Mouse (Mus musculus) midbrain, postnatal 0 days (tissue): ENCODE measurements around the gene Taf1c. TPM values are rescaled to one million over a fixed set of nuclear protein-coding genes. Genes with fewer than 3 reads are reported as not detected.

ENCODE experiments used
- ATAC-seq: fragments of 200-750 bp; cut with Nextera tagmentation; 2 replicates; pipeline ENCODE4 v1.8.0; 2017; ENCODE audit warnings: moderate number of reproducible peaks, mild to moderate bottlenecking, moderate TSS enrichment, moderate library complexity; ENCODE audit not compliant: low FRiP score
- DNase-seq: peaks from one replicate; pipeline ENCODE4 v3.0.0-alpha.2; 2015; ENCODE audit warnings: low spot score
- H3K27ac ChIP-seq: fragments of 300-500 bp; sonication (generic); 2 replicates; pipeline ENCODE4 v1.5.1; 2014; ENCODE audit warnings: low read depth, mild to moderate bottlenecking, low read length, mixed read lengths
- H3K27me3 ChIP-seq: fragments of 300-500 bp; sonication (generic); 2 replicates; pipeline ENCODE4 v1.6.1; 2014; ENCODE audit warnings: low read length, control low read depth, mixed read lengths; ENCODE audit not compliant: insufficient read depth
- H3K36me3 ChIP-seq: fragments of 300-500 bp; sonication (generic); 2 replicates; pipeline ENCODE4 v1.6.1; 2014; ENCODE audit warnings: low read length, control low read depth, mixed read lengths; ENCODE audit not compliant: insufficient read depth
- H3K4me1 ChIP-seq: fragments of 300-500 bp; sonication (generic); 2 replicates; pipeline ENCODE4 v1.6.1; 2014; ENCODE audit warnings: mild to moderate bottlenecking, control low read depth, antibody characterized with exemption, low read length, mixed read lengths; ENCODE audit not compliant: insufficient read depth
- H3K4me2 ChIP-seq: fragments of 300-500 bp; sonication (generic); 2 replicates; pipeline ENCODE4 v1.6.1; 2014; ENCODE audit warnings: low read depth, mild to moderate bottlenecking, low read length, mixed read lengths; ENCODE audit not compliant: poor library complexity, severe bottlenecking
- H3K4me3 ChIP-seq: fragments of 300-500 bp; sonication (generic); 2 replicates; pipeline ENCODE4 v1.5.1; 2014; ENCODE audit warnings: low read depth, mild to moderate bottlenecking, low read length, moderate library complexity
- H3K9ac ChIP-seq: fragments of 300-500 bp; sonication (generic); replicated peaks from 2 replicates; pipeline ENCODE4 v1.6.1; 2014; ENCODE audit warnings: mild to moderate bottlenecking, low read length, moderate library complexity, mixed read lengths; ENCODE audit not compliant: poor library complexity, severe bottlenecking
- H3K9me3 ChIP-seq: fragments of 300-500 bp; sonication (generic); 2 replicates; pipeline ENCODE4 v1.6.1; 2016; ENCODE audit warnings: low read length, control low read depth
- CTCF ChIP-seq: IDR thresholded peaks from 2 replicates; pipeline ENCODE4 v1.5.1; 2016; ENCODE audit warnings: antibody characterized with exemption, mild to moderate bottlenecking
- WGBS: fragments of 180-500 bp; shearing (Covaris S2); extraction: QIAGEN DNeasy Blood & Tissue Kit; methylation state at CpG from one replicate; pipeline ENCODE4 v1.1.7; 2014; 5-methylcytosine and 5-hydroxymethylcytosine counted together
- polyA plus RNA-seq: library from polyadenylated mRNA; unstranded; fragments of >200 nt; fragmentation: Nextera tagmentation; extraction: Ambion mirVana; gene quantifications from 2 replicates; pipeline ENCODE4 v1.2.1, GENCODE M21; 2015
- total RNA-seq: library from RNA; depleted of rRNA; stranded (reverse); fragments of >200 nt; gene quantifications from 2 replicates; pipeline ENCODE4 v1.2.3, GENCODE M21; 2014

Gene Taf1c
- total and polyA plus RNA-seq, 2 experiments from 2014 or later = 9.6 to 22.5 TPM

DNA sequence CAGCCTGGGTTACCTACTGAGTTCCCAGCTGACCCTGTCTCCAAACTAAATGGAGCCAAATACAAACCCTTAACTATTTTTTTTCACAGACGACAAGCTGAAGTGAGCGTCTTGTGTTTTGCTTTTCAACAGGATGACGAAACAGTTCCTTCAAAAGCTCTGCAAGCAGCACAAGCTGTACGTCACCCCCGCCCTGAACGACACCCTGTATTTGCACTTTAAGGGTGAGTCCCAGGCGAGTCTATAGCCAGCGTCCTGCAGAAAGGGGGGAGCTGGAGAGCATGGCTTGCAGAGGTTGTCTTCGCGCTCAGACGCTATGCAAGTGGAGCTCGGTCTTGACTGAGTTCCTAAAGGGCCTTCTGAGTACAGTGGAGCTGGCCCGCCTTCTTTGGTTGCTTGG is 25.9 kb downstream of the Taf1c start:
- no peak overlapping the region for H3K27ac ChIP-seq
- no peak for ATAC-seq
- DNase-seq = no peak
- no peak overlapping the region for H3K4me3 ChIP-seq
- WGBS = 44% methylated on average over 13 of the region's 13 CpGs
- no peaks in the 10 kb centered on the region for H3K4me1 ChIP-seq
- no peaks in the 10 kb centered on the region for H3K27me3 ChIP-seq
- H3K36me3 ChIP-seq = no peaks in the 10 kb centered on the region
- H3K9me3 ChIP-seq = no peaks in the 10 kb centered on the region
- no peak overlapping the region for H3K4me2 ChIP-seq
- TF ChIP-seq CTCF = no peak
- no peak overlapping the region for H3K9ac ChIP-seq

GRCm38 (mm10) chr8:119575366-119575726 is 29.7 kb downstream of the Taf1c start:
- no peaks in the 10 kb centered on the region for H3K9me3 ChIP-seq
- peak overlapping the region; percentile 83; the same call in 1 of the 2 replicates for H3K27ac ChIP-seq
- H3K4me3 ChIP-seq = peak overlapping the region; percentile 92
- TF ChIP-seq CTCF = no peak
- H3K9ac ChIP-seq = peak overlapping the region; percentile 84; the same call in 1 of the 2 replicates
- 3% methylated on average over 8 of the region's 16 CpGs for WGBS
- H3K4me1 ChIP-seq = peaks cover 10% of the 10 kb centered on the region; the same call in 1 of the 2 replicates
- DNase-seq (no peak), ATAC-seq (peak; percentile 21; the same call in 1 of the 2 replicates)
- H3K36me3 ChIP-seq = 0 out of 2 replicates have a peak, but pooled peaks cover 4% of the 10 kb centered on the region
- H3K27me3 ChIP-seq = no peaks in the 10 kb centered on the region
- H3K4me2 ChIP-seq = peak overlapping the region; percentile 84

DNA sequence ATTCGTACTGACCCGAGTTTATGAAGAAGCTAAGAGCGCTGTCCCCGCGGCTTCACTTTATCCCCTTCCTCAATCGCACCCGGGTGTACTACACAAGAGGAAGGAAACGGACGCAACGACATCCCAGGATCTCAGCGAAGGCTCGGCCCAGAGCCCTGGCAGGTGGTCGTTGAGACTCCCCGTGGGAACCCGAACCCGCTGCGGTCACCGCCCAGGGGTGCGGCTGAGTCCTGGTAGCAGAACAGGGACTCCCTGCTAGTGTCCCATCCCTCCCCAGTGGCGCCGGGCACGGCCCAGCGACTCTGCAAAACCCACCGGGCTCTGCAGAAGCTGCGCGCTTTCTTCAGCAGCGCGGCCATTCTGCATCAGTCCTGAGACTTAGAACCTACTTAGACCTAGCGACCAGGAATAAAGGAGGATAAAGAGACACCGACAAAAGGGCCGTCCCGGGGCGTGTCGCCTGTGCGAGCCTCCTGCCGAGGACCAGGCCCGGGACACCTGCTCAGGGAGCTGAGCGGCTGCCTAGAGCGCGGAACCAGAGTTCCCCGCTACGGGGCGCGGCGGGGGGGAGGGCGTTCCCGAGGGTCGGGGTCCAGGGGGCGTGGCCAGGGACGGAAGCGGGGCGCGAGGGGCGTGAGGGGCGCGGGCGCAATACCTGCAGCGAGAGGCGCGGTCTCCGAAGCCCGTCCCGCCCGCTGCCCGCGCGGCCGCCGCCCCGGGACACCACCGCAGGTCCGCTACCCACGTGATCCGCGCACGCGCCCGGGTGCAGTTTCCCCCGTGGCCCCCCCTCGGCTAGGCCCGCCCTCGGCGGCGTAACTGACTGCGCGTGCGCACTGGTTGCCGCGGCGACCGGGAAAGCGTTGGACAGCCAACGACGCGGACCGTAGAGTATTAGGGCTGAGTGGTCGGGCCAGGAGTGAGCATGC is 30.3 kb downstream of the Taf1c start, which contains the start of the genes Hsdl1 and Dnaaf1:
Gene Hsdl1, minus strand, starts transcription at position 747 of the 929 bp plus-strand sequence.
Gene Dnaaf1, plus strand, starts transcription at position 799 of the 929 bp plus-strand sequence.
- Histone ChIP-seq H3K4me3 (peak within 1 kb of the TSS; percentile 92), H3K4me1 (peaks cover 10% of the 10 kb centered on the region; the same call in 1 of the 2 replicates), H3K4me2 (peak within 1 kb of the TSS; percentile 84), H3K36me3 (0 out of 2 replicates have a peak, but pooled peaks cover 4% of the 10 kb centered on the region), H3K27me3 (no peaks in the 10 kb centered on the region), H3K9me3 (no peaks in the 10 kb centered on the region), H3K9ac (peak within 1 kb of the TSS; percentile 84), H3K27ac (peak within 1 kb of the TSS; percentile 83)
- under 1% methylated on average over 93 of the region's 97 CpGs for WGBS
- DNase-seq = peak; percentile 91
- TF ChIP-seq CTCF = peak; percentile 42
- peak; percentile 81 for ATAC-seq

DNA sequence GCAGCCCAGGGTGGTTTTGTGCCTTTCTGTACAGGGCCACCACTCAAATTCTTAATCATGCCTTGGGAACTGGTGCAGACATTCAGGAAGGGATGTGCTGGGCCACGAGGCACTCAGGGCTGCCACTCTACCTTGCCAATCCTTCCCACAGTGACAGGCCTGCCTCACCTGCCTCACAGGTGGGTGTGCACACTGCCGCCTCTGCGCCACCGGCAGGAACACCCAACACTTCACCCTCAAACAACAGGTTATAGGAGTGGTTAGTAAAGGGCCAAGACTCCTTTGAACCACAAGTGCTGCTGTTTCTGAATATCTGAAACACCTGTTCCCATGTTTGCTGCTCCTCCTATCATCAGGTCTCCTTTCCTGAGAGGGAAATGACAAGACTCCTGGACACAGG is 32.6 kb downstream of the Taf1c start:
- ATAC-seq (no peak), DNase-seq (no peak)
- H3K9ac ChIP-seq = no peak overlapping the region
- no peak overlapping the region for H3K27ac ChIP-seq
- no peak for TF ChIP-seq CTCF
- peaks cover 10% of the 10 kb centered on the region; the same call in 1 of the 2 replicates for H3K4me1 ChIP-seq
- no peak overlapping the region for H3K4me3 ChIP-seq
- no peak overlapping the region for H3K4me2 ChIP-seq
- H3K36me3 ChIP-seq = peaks cover 11% of the 10 kb centered on the region; the same call in 1 of the 2 replicates
- H3K9me3 ChIP-seq = no peaks in the 10 kb centered on the region
- no peaks in the 10 kb centered on the region for H3K27me3 ChIP-seq
- 94% methylated on average over 4 of the region's 4 CpGs for WGBS

GRCm38 (mm10) chr8:119571135-119571534 is 33.9 kb downstream of the Taf1c start:
- TF ChIP-seq CTCF = no peak
- Histone ChIP-seq H3K9ac (no peak overlapping the region), H3K4me1 (peaks cover 10% of the 10 kb centered on the region; the same call in 1 of the 2 replicates), H3K27me3 (no peaks in the 10 kb centered on the region), H3K9me3 (no peaks in the 10 kb centered on the region), H3K27ac (no peak overlapping the region), H3K4me3 (no peak overlapping the region), H3K4me2 (no peak overlapping the region), H3K36me3 (peaks cover 17% of the 10 kb centered on the region)
- WGBS = 89% methylated on average over 6 of the region's 6 CpGs
- DNase-seq (no peak), ATAC-seq (no peak)

- H3K27ac ChIP-seq = no peak overlapping the region
- peaks cover 29% of the 10 kb centered on the region for H3K36me3 ChIP-seq
- H3K4me2 ChIP-seq = no peak overlapping the region
- H3K9me3 ChIP-seq = no peaks in the 10 kb centered on the region
- 31% methylated on average over 4 of the region's 4 CpGs for WGBS
- no peak for TF ChIP-seq CTCF
- no peak for ATAC-seq
- no peak for DNase-seq
- H3K4me3 ChIP-seq = no peak overlapping the region
- H3K4me1 ChIP-seq = peaks cover 10% of the 10 kb centered on the region; the same call in 1 of the 2 replicates
- H3K9ac ChIP-seq = no peak overlapping the region
- no peaks in the 10 kb centered on the region for H3K27me3 ChIP-seq
Observed at GRCm38 (mm10) chr8:119569881-119570280, 35.1 kb downstream of the Taf1c start.
